Mouse (Mus musculus): ENCODE data around the gene Ensa. TPM values are rescaled to one million over a fixed set of nuclear protein-coding genes. Genes with fewer than 3 reads are reported as not detected.

Ensa gene
- polyA plus RNA-seq, 1 experiment from 2014 or later: 32.8 TPM

DNA sequence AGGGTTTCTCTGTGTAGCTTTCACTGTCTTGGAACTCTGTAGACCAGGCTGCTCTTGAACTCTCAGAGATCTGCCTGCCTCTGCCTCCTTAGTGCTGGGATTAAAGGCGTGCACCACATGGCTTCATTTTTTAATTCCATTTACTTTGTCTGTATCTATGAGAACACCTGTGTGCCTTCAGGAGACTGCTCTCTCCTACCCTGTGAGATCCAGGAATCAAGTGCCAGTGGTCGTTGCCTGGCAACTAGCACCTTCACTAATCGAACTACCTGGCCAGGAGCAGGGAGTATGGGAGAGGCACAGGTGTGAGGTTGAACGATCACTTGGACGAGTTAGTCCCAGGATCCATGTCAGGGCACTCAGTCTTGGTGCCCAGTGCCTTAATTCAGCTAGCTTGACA lies 46.4 kb downstream of the Ensa start:
- Histone ChIP-seq H3K36me3 (ENCODE audit: control insufficient read depth, insufficient read depth) (0 out of 2 replicates have a peak, but pooled peaks cover 2% of the 10 kb centered on the region), H3K4me1 (ENCODE audit: control insufficient read depth, low read depth, low read length) (peaks cover 79% of the 10 kb centered on the region), H3K9ac (ENCODE audit: low read depth, low read length) (no peak overlapping the region), H3K27ac (ENCODE audit: low read length) (peak overlapping the region; percentile 98), H3K4me3 (ENCODE audit: low read depth, low read length) (no peak overlapping the region), H3K27me3 (ENCODE audit: control insufficient read depth, insufficient read depth, low read depth, low read length) (no peaks in the 10 kb centered on the region), H3K9me3 (replicated peaks; ENCODE audit: control insufficient read depth, low read length) (no peaks in the 10 kb centered on the region), H3K4me2 (ENCODE audit: low read depth, low read length) (no peak overlapping the region)
- 82% methylated on average over 5 of the region's 5 CpGs for WGBS (ENCODE audit: insufficient replicate concordance)
- no peak for ATAC-seq (ENCODE audit: low read depth)

- H3K4me2 ChIP-seq (ENCODE audit: low read depth, low read length): 0 out of 2 replicates have a peak overlapping the region, but pooled peaks have one; percentile 24
- no peak overlapping the region for H3K4me3 ChIP-seq (ENCODE audit: low read depth, low read length)
- ATAC-seq (ENCODE audit: low read depth): no peak
- peak overlapping the region; percentile 98 for H3K27ac ChIP-seq (ENCODE audit: low read length)
- H3K4me1 ChIP-seq (ENCODE audit: control insufficient read depth, low read depth, low read length): peaks cover 72% of the 10 kb centered on the region
- 19% methylated on average over 3 of the region's 3 CpGs for WGBS (ENCODE audit: insufficient replicate concordance)
- H3K9me3 ChIP-seq (replicated peaks; ENCODE audit: control insufficient read depth, low read length): no peaks in the 10 kb centered on the region
- peak overlapping the region; percentile 77 for H3K9ac ChIP-seq (ENCODE audit: low read depth, low read length)
- H3K36me3 ChIP-seq (ENCODE audit: control insufficient read depth, insufficient read depth): 0 out of 2 replicates have a peak, but pooled peaks cover 2% of the 10 kb centered on the region
- H3K27me3 ChIP-seq (ENCODE audit: control insufficient read depth, insufficient read depth, low read depth, low read length): no peaks in the 10 kb centered on the region
These were observed 47.7 kb downstream of the Ensa start for GRCm38 (mm10) chr3:95672461-95672860.

DNA sequence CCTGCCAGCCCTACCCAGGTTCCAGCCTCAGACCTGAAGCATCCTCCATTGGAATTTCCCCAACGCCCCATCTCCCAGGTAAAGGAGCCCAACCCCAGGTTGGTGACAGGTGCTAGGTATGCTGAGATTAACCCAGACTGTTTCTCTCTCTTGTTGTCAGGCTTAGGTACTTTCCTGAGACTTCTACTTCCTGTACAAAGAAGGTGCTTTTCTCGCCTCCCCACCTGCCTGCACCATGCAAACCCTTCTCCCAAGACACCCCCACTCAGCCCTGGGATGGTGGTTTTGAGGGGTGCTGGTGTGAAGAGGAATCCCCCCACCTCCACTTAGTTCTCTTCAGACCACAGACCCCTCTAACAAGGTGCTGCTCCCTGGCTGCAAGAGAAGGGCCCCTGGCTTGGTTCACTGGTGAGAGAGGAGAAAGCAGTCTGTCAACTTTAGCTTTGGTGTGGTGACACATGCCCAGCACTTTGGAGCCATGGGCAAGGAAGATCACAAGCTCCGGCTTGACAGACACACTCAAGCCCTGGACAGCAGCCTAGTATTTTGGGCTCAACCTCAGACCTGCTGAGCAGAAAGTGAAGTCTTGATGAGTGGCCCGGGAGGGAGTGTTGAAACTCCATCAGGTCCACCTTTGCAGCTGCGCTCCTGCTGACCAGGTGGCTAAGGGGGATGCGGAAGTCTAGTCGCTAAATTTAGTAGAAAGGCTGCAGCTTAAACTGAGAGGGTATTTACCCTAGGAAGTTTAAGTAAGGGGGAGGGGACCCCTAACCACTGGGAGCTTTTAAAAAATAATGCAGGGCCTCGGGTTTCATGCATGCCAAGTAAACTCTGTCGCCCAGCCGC lies 48.3 kb downstream of the Ensa start:
- 49% methylated on average over 10 of the region's 10 CpGs for WGBS (ENCODE audit: insufficient replicate concordance)
- Histone ChIP-seq H3K4me1 (ENCODE audit: control insufficient read depth, low read depth, low read length) (peaks cover 66% of the 10 kb centered on the region), H3K27ac (ENCODE audit: low read length) (peak overlapping the region; percentile 98), H3K9ac (ENCODE audit: low read depth, low read length) (peak overlapping the region; percentile 77), H3K36me3 (ENCODE audit: control insufficient read depth, insufficient read depth) (0 out of 2 replicates have a peak, but pooled peaks cover 2% of the 10 kb centered on the region), H3K4me3 (ENCODE audit: low read depth, low read length) (peak overlapping the region; percentile 50), H3K9me3 (replicated peaks; ENCODE audit: control insufficient read depth, low read length) (no peaks in the 10 kb centered on the region), H3K27me3 (ENCODE audit: control insufficient read depth, insufficient read depth, low read depth, low read length) (no peaks in the 10 kb centered on the region), H3K4me2 (ENCODE audit: low read depth, low read length) (peak overlapping the region; percentile 74)
- no peak for ATAC-seq (ENCODE audit: low read depth)

- H3K4me1 ChIP-seq (ENCODE audit: control insufficient read depth, low read depth, low read length): peaks cover 61% of the 10 kb centered on the region
- WGBS (ENCODE audit: insufficient replicate concordance): 8% methylated on average over 11 of the region's 11 CpGs
- H3K9me3 ChIP-seq (replicated peaks; ENCODE audit: control insufficient read depth, low read length): no peaks in the 10 kb centered on the region
- H3K4me2 ChIP-seq (ENCODE audit: low read depth, low read length): peak overlapping the region; percentile 74
- no peak for ATAC-seq (ENCODE audit: low read depth)
- H3K9ac ChIP-seq (ENCODE audit: low read depth, low read length): peak overlapping the region; percentile 77
- no peaks in the 10 kb centered on the region for H3K27me3 ChIP-seq (ENCODE audit: control insufficient read depth, insufficient read depth, low read depth, low read length)
- peak overlapping the region; percentile 50 for H3K4me3 ChIP-seq (ENCODE audit: low read depth, low read length)
- H3K36me3 ChIP-seq (ENCODE audit: control insufficient read depth, insufficient read depth): 0 out of 2 replicates have a peak, but pooled peaks cover 2% of the 10 kb centered on the region
- peak overlapping the region; percentile 98 for H3K27ac ChIP-seq (ENCODE audit: low read length)
These were observed 49.0 kb downstream of the Ensa start for GRCm38 (mm10) chr3:95673707-95674211.

GRCm38 (mm10) chr3:95674236-95674635 lies 49.4 kb downstream of the Ensa start:
- no peaks in the 10 kb centered on the region for H3K27me3 ChIP-seq (ENCODE audit: control insufficient read depth, insufficient read depth, low read depth, low read length)
- H3K4me2 ChIP-seq (ENCODE audit: low read depth, low read length): peak overlapping the region; percentile 74
- no peaks in the 10 kb centered on the region for H3K9me3 ChIP-seq (replicated peaks; ENCODE audit: control insufficient read depth, low read length)
- WGBS (ENCODE audit: insufficient replicate concordance): 0% methylated on average over 2 of the region's 2 CpGs
- peak; percentile 93 for ATAC-seq (ENCODE audit: low read depth)
- peaks cover 60% of the 10 kb centered on the region for H3K4me1 ChIP-seq (ENCODE audit: control insufficient read depth, low read depth, low read length)
- H3K27ac ChIP-seq (ENCODE audit: low read length): peak overlapping the region; percentile 98
- 0 out of 2 replicates have a peak, but pooled peaks cover 1% of the 10 kb centered on the region for H3K36me3 ChIP-seq (ENCODE audit: control insufficient read depth, insufficient read depth)
- peak overlapping the region; percentile 77 for H3K9ac ChIP-seq (ENCODE audit: low read depth, low read length)
- peak overlapping the region; percentile 50 for H3K4me3 ChIP-seq (ENCODE audit: low read depth, low read length)

DNA sequence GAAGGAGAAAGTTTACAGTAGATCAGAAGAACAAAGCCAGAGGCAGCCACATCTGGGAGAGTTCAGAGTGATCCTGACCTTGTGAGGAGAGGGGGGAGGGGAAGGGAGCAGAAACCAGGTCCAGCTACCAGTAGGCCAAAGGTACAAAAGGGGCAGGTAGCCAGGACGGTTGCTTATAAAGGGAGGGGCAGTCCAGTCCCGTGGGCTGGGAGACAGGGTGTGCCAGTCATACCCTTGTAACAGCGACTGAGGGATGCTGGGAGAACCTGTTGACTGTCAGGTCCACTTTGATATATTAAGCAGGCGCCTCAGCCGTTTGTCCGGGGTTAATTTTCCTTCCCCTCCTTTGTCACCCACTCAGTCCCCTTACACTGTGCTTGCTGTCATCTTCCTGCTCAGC lies 50.0 kb downstream of the Ensa start:
- no peaks in the 10 kb centered on the region for H3K27me3 ChIP-seq (ENCODE audit: control insufficient read depth, insufficient read depth, low read depth, low read length)
- H3K36me3 ChIP-seq (ENCODE audit: control insufficient read depth, insufficient read depth): no peaks in the 10 kb centered on the region
- no peaks in the 10 kb centered on the region for H3K9me3 ChIP-seq (replicated peaks; ENCODE audit: control insufficient read depth, low read length)
- H3K27ac ChIP-seq (ENCODE audit: low read length): peak overlapping the region; percentile 98
- 3% methylated on average over 6 of the region's 6 CpGs for WGBS (ENCODE audit: insufficient replicate concordance)
- H3K4me3 ChIP-seq (ENCODE audit: low read depth, low read length): peak overlapping the region; percentile 50
- H3K4me2 ChIP-seq (ENCODE audit: low read depth, low read length): peak overlapping the region; percentile 74
- ATAC-seq (ENCODE audit: low read depth): peak; percentile 71
- peak overlapping the region; percentile 77 for H3K9ac ChIP-seq (ENCODE audit: low read depth, low read length)
- peaks cover 59% of the 10 kb centered on the region for H3K4me1 ChIP-seq (ENCODE audit: control insufficient read depth, low read depth, low read length)

- Histone ChIP-seq H3K36me3 (ENCODE audit: control insufficient read depth, insufficient read depth) (no peaks in the 10 kb centered on the region), H3K9me3 (replicated peaks; ENCODE audit: control insufficient read depth, low read length) (no peaks in the 10 kb centered on the region), H3K4me1 (ENCODE audit: control insufficient read depth, low read depth, low read length) (peaks cover 59% of the 10 kb centered on the region), H3K9ac (ENCODE audit: low read depth, low read length) (peak overlapping the region; percentile 77), H3K4me2 (ENCODE audit: low read depth, low read length) (peak overlapping the region; percentile 74), H3K4me3 (ENCODE audit: low read depth, low read length) (peak overlapping the region; percentile 50), H3K27ac (ENCODE audit: low read length) (peak overlapping the region; percentile 98), H3K27me3 (ENCODE audit: control insufficient read depth, insufficient read depth, low read depth, low read length) (no peaks in the 10 kb centered on the region)
- 26% methylated on average over 8 of the region's 8 CpGs for WGBS (ENCODE audit: insufficient replicate concordance)
- peak; percentile 23 for ATAC-seq (ENCODE audit: low read depth)
These were observed 50.7 kb downstream of the Ensa start for GRCm38 (mm10) chr3:95675301-95676092.

- H3K36me3 ChIP-seq (ENCODE audit: control insufficient read depth, insufficient read depth): no peaks in the 10 kb centered on the region
- no peak overlapping the region for H3K4me3 ChIP-seq (ENCODE audit: low read depth, low read length)
- no peak overlapping the region for H3K9ac ChIP-seq (ENCODE audit: low read depth, low read length)
- peaks cover 48% of the 10 kb centered on the region for H3K4me1 ChIP-seq (ENCODE audit: control insufficient read depth, low read depth, low read length)
- 42% methylated on average over 15 of the region's 15 CpGs for WGBS (ENCODE audit: insufficient replicate concordance)
- ATAC-seq (ENCODE audit: low read depth): no peak
- H3K9me3 ChIP-seq (replicated peaks; ENCODE audit: control insufficient read depth, low read length): no peaks in the 10 kb centered on the region
- H3K27ac ChIP-seq (ENCODE audit: low read length): no peak overlapping the region
- H3K27me3 ChIP-seq (ENCODE audit: control insufficient read depth, insufficient read depth, low read depth, low read length): no peaks in the 10 kb centered on the region
- no peak overlapping the region for H3K4me2 ChIP-seq (ENCODE audit: low read depth, low read length)
These were observed 52.1 kb downstream of the Ensa start for GRCm38 (mm10) chr3:95676745-95677419.
